Mouse (Mus musculus) liver, adult 2 months (tissue): ENCODE results near the gene Gm17087.

Source experiments
- CTCF ChIP-seq: fragments of 200-500 bp; IDR thresholded peaks from 2 replicates; pipeline ENCODE4 v1.5.1; 2011; ENCODE audit warnings: low read depth, low read length, control low read depth
- POLR2A ChIP-seq: fragments of 200-500 bp; IDR thresholded peaks from 2 replicates; pipeline ENCODE4 v1.6.1; 2011; ENCODE audit warnings: low read length, control low read depth; ENCODE audit not compliant: insufficient read depth; ENCODE audit errors: extremely low read depth

DNA sequence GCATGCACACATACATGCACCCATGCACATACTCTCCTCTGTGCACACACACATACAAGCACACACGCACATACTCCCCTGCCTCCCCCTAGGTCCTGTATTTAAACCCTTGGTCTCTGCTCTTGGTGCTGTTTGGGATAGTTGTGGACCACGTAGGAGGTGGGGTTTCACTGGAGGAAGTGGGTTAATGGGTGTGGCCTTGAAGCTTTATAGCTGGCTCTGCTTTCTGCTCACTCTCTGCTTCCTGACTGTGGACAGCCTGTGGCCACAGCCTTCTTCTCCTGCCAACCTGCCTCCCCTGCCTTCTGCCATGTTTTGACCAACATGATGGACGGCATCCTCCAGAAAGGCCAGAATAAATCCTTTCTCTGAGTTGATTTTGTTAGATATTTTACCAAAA lies 39.9 kb upstream of the Gm17087 start:
- TF ChIP-seq CTCF (no peak), POLR2A (no peak)
